Mouse (Mus musculus) effector memory CD4-positive, alpha-beta T cell, adult 7 months (primary cell): ENCODE data around the gene Vmn1r71. TPM values are rescaled to one million over a fixed set of nuclear protein-coding genes. Genes with fewer than 3 reads are reported as not detected.

ENCODE experiments used
- polyA plus RNA-seq: library from polyadenylated mRNA; unstranded; fragments of 100-300 nt; shearing (Covaris generic); gene quantifications from one replicate; pipeline ENCODE4 v1.2.1, GENCODE M21; 2017

The Vmn1r71 gene
- polyA plus RNA-seq, result 0.13 TPM

DNA sequence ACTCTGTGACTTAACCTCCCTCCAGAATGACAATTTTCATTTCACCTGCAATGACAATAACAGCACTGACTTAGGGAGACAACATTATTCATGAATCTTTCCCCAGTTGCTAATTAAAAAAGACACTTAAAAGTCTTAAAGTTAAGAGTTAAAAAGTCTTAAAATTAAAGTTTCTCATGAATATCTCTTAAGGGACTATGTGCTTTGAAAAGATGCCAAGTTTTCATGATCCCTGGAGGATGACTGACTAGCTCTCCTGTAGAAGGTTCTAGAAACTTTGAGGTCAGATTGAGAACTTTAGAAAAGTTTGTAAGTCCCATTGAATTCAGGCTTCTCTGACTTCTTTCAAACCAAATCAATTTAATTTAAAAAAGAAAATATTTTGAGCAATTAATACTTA is at the start of gene Vmn1r71:
TSS of gene Vmn1r71 (minus strand) at position 101 of the 400 bp plus-strand sequence.

Other genes starting within 250 kb of the Vmn1r71 start
- gene Vmn1r68, start 195.9 kb downstream of the Vmn1r71 start, polyA plus RNA-seq, result 0.83 TPM
- gene Vmn1r69, start 140.7 kb downstream of the Vmn1r71 start, polyA plus RNA-seq, result not detected
- 0.10 TPM for gene Vmn1r70, start 122.8 kb downstream of the Vmn1r71 start, polyA plus RNA-seq
- 0.66 TPM for gene Nlrp4b, start 66.6 kb downstream of the Vmn1r71 start, polyA plus RNA-seq
- 0.26 TPM for gene Zscan4b, start 150.7 kb upstream of the Vmn1r71 start, polyA plus RNA-seq